Mouse (Mus musculus): ENCODE measurements around the gene Dag1.
A peak's percentile ranks its signal among the peaks of the same experiment; 100 is the strongest.
"Not testable (repeated sequence)": the region's sequence is repeated elsewhere in the genome, so short reads cannot be mapped to it uniquely, and the experiment has no call there.

Dag1 gene

GRCm38 (mm10) chr9:108220380-108220774 is 43.4 kb downstream of the Dag1 start:
- DNase-seq, result no peak

GRCm38 (mm10) chr9:108219766-108220379 is 43.9 kb downstream of the Dag1 start:
- no peak for DNase-seq

GRCm38 (mm10) chr9:108217936-108218543 is 45.7 kb downstream of the Dag1 start:
- DNase-seq, result no peak

- DNase-seq, result no peak
Observed at GRCm38 (mm10) chr9:108217406-108217805, 46.4 kb downstream of the Dag1 start.

GRCm38 (mm10) chr9:108213105-108213504 is 50.7 kb downstream of the Dag1 start:
- no peak for DNase-seq

GRCm38 (mm10) chr9:108212426-108212825 is 51.3 kb downstream of the Dag1 start:
- no peak for DNase-seq

- no peak for DNase-seq
Observed at GRCm38 (mm10) chr9:108205571-108205901, 58.2 kb downstream of the Dag1 start.

- DNase-seq, result no peak
Observed at GRCm38 (mm10) chr9:108204884-108205570, 58.7 kb downstream of the Dag1 start.

GRCm38 (mm10) chr9:108203015-108203414 is 60.7 kb downstream of the Dag1 start:
- DNase-seq, result peak; percentile 79

GRCm38 (mm10) chr9:108202169-108202568 is 61.6 kb downstream of the Dag1 start:
- no peak for DNase-seq

- peak; percentile 92 for DNase-seq
Observed at GRCm38 (mm10) chr9:108201160-108201559, 62.6 kb downstream of the Dag1 start.

- no peak for DNase-seq
Observed at GRCm38 (mm10) chr9:108198621-108199020, 65.1 kb downstream of the Dag1 start.

GRCm38 (mm10) chr9:108196920-108197677 is 66.7 kb downstream of the Dag1 start:
- DNase-seq, result no peak

GRCm38 (mm10) chr9:108196222-108196621 is 67.5 kb downstream of the Dag1 start:
- DNase-seq, result not testable (repeated sequence)

- DNase-seq, result peak; percentile 64
Observed at GRCm38 (mm10) chr9:108189787-108190679, 73.7 kb downstream of the Dag1 start, which contains the start of gene Bsn. Bsn (minus strand) TSS chr9:108190384.

- no peak for DNase-seq
Observed at GRCm38 (mm10) chr9:108189488-108189786, 74.3 kb downstream of the Dag1 start.

GRCm38 (mm10) chr9:108189023-108189422 is 74.7 kb downstream of the Dag1 start:
- no peak for DNase-seq

GRCm38 (mm10) chr9:108188511-108188910 is 75.2 kb downstream of the Dag1 start:
- DNase-seq, result no peak

- DNase-seq, result no peak
Observed at GRCm38 (mm10) chr9:108187616-108188015, 76.1 kb downstream of the Dag1 start.

- DNase-seq, result no peak
Observed at GRCm38 (mm10) chr9:108185786-108186185, 78.0 kb downstream of the Dag1 start.

- no peak for DNase-seq
Observed at GRCm38 (mm10) chr9:108183531-108183994, 80.2 kb downstream of the Dag1 start.

- no peak for DNase-seq
Observed at GRCm38 (mm10) chr9:108182806-108183506, 80.8 kb downstream of the Dag1 start.
